Mouse (Mus musculus) liver, embryonic 16.5 days (tissue): ENCODE data around the gene Itgad. TPM values are rescaled to one million over a fixed set of nuclear protein-coding genes. Genes with fewer than 3 reads are reported as not detected.

Source experiments
- ATAC-seq: fragments of 200-750 bp; cut with Nextera tagmentation; 2 replicates; pipeline ENCODE4 v1.8.0; 2017; ENCODE audit warnings: low read depth, mild to moderate bottlenecking, moderate number of reproducible peaks, moderate library complexity
- H3K27ac ChIP-seq: fragments of 300-500 bp; sonication (generic); 2 replicates; pipeline ENCODE4 v1.5.1; 2014; ENCODE audit warnings: mild to moderate bottlenecking, low read length
- H3K27me3 ChIP-seq: fragments of 300-500 bp; sonication (generic); 2 replicates; pipeline ENCODE4 v1.6.1; 2014; ENCODE audit warnings: low read depth, low read length, mixed read lengths; ENCODE audit not compliant: control insufficient read depth, insufficient read depth
- H3K36me3 ChIP-seq: fragments of 300-500 bp; sonication (generic); 2 replicates; pipeline ENCODE4 v1.6.1; 2014; ENCODE audit warnings: mild to moderate bottlenecking; ENCODE audit not compliant: control insufficient read depth, insufficient read depth
- H3K4me1 ChIP-seq: fragments of 300-500 bp; sonication (generic); 2 replicates; pipeline ENCODE4 v1.6.1; 2014; ENCODE audit warnings: low read depth, low read length, mixed read lengths; ENCODE audit not compliant: control insufficient read depth
- H3K4me2 ChIP-seq: fragments of 300-500 bp; sonication (generic); 2 replicates; pipeline ENCODE4 v1.6.1; 2014; ENCODE audit warnings: low read depth, low read length, mixed read lengths
- H3K4me3 ChIP-seq: fragments of 300-500 bp; sonication (generic); 2 replicates; pipeline ENCODE4 v1.5.1; 2014; ENCODE audit warnings: low read depth, mild to moderate bottlenecking, low read length
- H3K9ac ChIP-seq: fragments of 300-500 bp; sonication (generic); 2 replicates; pipeline ENCODE4 v1.6.1; 2014; ENCODE audit warnings: low read depth, low read length
- H3K9me3 ChIP-seq: fragments of 300-500 bp; sonication (generic); replicated peaks from 2 replicates; pipeline ENCODE4 v1.6.1; 2016; ENCODE audit warnings: low read length; ENCODE audit not compliant: control insufficient read depth
- WGBS: fragments of 180-500 bp; shearing (Covaris S2); extraction: QIAGEN DNeasy Blood & Tissue Kit; methylation state at CpG from one replicate; pipeline ENCODE4 v1.1.7; 2014; ENCODE audit not compliant: insufficient replicate concordance; 5-methylcytosine and 5-hydroxymethylcytosine counted together
- polyA plus RNA-seq: library from polyadenylated mRNA; unstranded; fragments of >200 nt; fragmentation: Nextera tagmentation; extraction: Ambion mirVana; gene quantifications from 2 replicates; pipeline ENCODE4 v1.2.1, GENCODE M21; 2015

Itgad gene
- 0.04 and 0.13 TPM in 2 replicates for polyA plus RNA-seq

GRCm38 (mm10) chr7:128154076-128154475, at the start of gene Itgad:
Gene Itgad (plus strand): TSS chr7:128154376.
- Histone ChIP-seq H3K4me2 (no peak within 1 kb of the TSS), H3K27ac (no peak within 1 kb of the TSS), H3K4me3 (no peak within 1 kb of the TSS), H3K9ac (no peak within 1 kb of the TSS), H3K9me3 (no peaks in the 10 kb centered on the region), H3K4me1 (no peaks in the 10 kb centered on the region), H3K27me3 (no peaks in the 10 kb centered on the region), H3K36me3 (no peaks in the 10 kb centered on the region)
- 83% methylated on average over 21 of the region's 21 CpGs for WGBS
- ATAC-seq, result no peak

GRCm38 (mm10) chr7:128105246-128105645, 48.9 kb upstream of the Itgad start:
- H3K9me3 ChIP-seq, result no peaks in the 10 kb centered on the region
- 52% methylated on average over 4 of the region's 4 CpGs for WGBS
- ATAC-seq, result no peak
- H3K4me1 ChIP-seq, result no peaks in the 10 kb centered on the region
- H3K36me3 ChIP-seq, result no peaks in the 10 kb centered on the region
- no peaks in the 10 kb centered on the region for H3K27me3 ChIP-seq
- no peak overlapping the region for H3K9ac ChIP-seq
- no peak overlapping the region for H3K4me2 ChIP-seq
- H3K4me3 ChIP-seq, result no peak overlapping the region
- no peak overlapping the region for H3K27ac ChIP-seq

- H3K27ac ChIP-seq, result no peak overlapping the region
- H3K4me2 ChIP-seq, result no peak overlapping the region
- ATAC-seq, result no peak
- no peak overlapping the region for H3K9ac ChIP-seq
- H3K4me1 ChIP-seq, result no peaks in the 10 kb centered on the region
- H3K4me3 ChIP-seq, result no peak overlapping the region
- H3K36me3 ChIP-seq, result no peaks in the 10 kb centered on the region
- WGBS, result 62% methylated on average over 7 of the region's 7 CpGs
- H3K9me3 ChIP-seq, result no peaks in the 10 kb centered on the region
- no peaks in the 10 kb centered on the region for H3K27me3 ChIP-seq
Measured at GRCm38 (mm10) chr7:128107462-128107861, 46.7 kb upstream of the Itgad start.

DNA sequence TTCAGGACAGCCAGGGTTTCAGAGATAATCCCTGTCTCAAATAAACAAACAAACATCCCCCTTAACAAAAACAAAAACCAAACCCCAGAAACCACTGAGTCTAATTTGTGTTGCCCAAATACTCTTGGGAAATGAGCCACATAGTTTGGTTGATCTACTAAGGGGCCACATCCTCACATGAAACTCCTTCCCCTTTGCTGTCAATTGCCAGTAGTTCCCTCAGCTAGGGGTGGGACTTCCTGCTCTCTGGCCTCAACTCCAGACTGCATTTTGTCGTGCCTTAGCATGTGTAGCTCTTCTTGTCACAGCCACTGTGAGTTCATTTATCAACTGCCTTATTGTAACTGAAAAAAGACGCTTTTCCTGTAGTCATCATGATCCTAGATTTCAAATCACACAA, 43.9 kb upstream of the Itgad start:
- WGBS, result 30% methylated on average over 2 of the region's 2 CpGs
- Histone ChIP-seq H3K4me3 (no peak overlapping the region), H3K27ac (no peak overlapping the region), H3K36me3 (no peaks in the 10 kb centered on the region), H3K9ac (no peak overlapping the region), H3K9me3 (no peaks in the 10 kb centered on the region), H3K4me2 (no peak overlapping the region), H3K4me1 (no peaks in the 10 kb centered on the region), H3K27me3 (no peaks in the 10 kb centered on the region)
- no peak for ATAC-seq

DNA sequence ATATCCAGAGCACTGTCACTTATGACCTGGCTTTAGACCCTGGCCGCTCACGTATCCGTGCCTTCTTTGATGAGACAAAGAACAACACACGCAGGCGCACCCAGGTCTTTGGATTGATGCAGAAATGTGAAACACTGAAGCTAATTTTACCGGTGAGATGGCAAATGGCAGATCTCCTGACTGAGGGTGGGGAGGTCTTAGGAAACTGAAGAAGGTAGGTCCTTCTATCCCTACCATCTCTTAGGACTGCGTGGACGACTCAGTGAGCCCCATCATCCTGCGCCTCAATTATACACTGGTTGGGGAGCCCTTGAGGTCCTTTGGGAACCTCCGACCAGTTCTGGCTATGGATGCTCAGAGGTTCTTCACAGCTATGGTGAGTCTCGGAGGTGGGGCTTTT, 42.0 kb upstream of the Itgad start:
- Histone ChIP-seq H3K9ac (no peak overlapping the region), H3K4me1 (no peaks in the 10 kb centered on the region), H3K4me3 (no peak overlapping the region), H3K36me3 (no peaks in the 10 kb centered on the region), H3K27ac (no peak overlapping the region), H3K4me2 (no peak overlapping the region), H3K9me3 (no peaks in the 10 kb centered on the region), H3K27me3 (no peaks in the 10 kb centered on the region)
- 72% methylated on average over 11 of the region's 11 CpGs for WGBS
- no peak for ATAC-seq

GRCm38 (mm10) chr7:128114371-128115105, 39.6 kb upstream of the Itgad start:
- 83% methylated on average over 11 of the region's 11 CpGs for WGBS
- Histone ChIP-seq H3K4me1 (no peaks in the 10 kb centered on the region), H3K9ac (no peak overlapping the region), H3K27me3 (no peaks in the 10 kb centered on the region), H3K9me3 (no peaks in the 10 kb centered on the region), H3K27ac (no peak overlapping the region), H3K36me3 (no peaks in the 10 kb centered on the region), H3K4me2 (no peak overlapping the region), H3K4me3 (no peak overlapping the region)
- no peak for ATAC-seq

DNA sequence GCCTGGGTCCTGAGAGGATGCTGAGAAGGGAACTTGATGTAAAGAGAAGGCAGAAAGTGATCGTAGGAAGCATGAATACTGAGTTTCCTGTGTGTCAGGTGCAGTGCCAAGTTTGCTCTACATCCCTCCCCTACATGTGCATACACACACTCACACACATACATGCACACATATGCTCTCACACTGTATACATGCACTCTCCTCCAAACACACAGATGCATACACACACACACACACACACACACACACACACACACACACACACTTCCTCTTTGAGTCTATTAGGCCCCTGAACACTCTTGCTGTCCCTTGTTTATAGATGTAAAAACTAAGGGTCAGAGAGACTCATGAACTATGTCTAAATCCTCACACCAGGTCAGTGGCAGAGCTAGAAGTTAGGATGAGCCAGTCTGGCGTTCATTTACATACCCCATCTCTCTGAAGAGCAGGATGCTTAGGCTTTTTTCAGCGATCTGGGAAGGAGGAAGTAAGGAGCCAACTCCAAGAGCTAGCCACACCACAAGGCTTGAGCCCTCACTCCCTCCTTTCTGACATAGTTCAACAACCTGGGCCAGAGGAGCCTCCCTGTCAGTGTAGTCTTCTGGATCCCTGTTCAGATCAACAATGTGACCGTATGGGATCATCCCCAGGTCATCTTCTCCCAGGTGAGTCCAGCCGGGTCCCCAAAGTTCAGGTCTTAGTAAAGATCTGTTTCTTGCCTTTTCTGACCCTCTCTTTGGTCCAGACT, 38.8 kb upstream of the Itgad start:
- Histone ChIP-seq H3K4me2 (no peak overlapping the region), H3K27ac (no peak overlapping the region), H3K9ac (no peak overlapping the region), H3K27me3 (no peaks in the 10 kb centered on the region), H3K9me3 (no peaks in the 10 kb centered on the region), H3K4me3 (no peak overlapping the region), H3K36me3 (no peaks in the 10 kb centered on the region), H3K4me1 (no peaks in the 10 kb centered on the region)
- no peak for ATAC-seq
- 32% methylated on average over 5 of the region's 5 CpGs for WGBS

- Histone ChIP-seq H3K4me2 (no peak overlapping the region), H3K27me3 (no peaks in the 10 kb centered on the region), H3K9me3 (no peaks in the 10 kb centered on the region), H3K9ac (no peak overlapping the region), H3K4me3 (no peak overlapping the region), H3K36me3 (no peaks in the 10 kb centered on the region), H3K27ac (no peak overlapping the region), H3K4me1 (no peaks in the 10 kb centered on the region)
- no peak for ATAC-seq
- 76% methylated on average over 5 of the region's 5 CpGs for WGBS
Measured at GRCm38 (mm10) chr7:128116396-128116795, 37.8 kb upstream of the Itgad start.
